Mouse (Mus musculus): ENCODE measurements at regions not wholly inside any gene's neighbourhood (a gene's known extent, or its start where the extent isn't known, plus 50 kb on each side); places are given as distances from the start of the nearest gene placed in this dataset.

- no peak for DNase-seq (ENCODE audit: low spot score)
These were observed 717.6 kb upstream of the Car8 start for GRCm38 (mm10) chr4:8956312-8957022.

- DNase-seq (ENCODE audit: low spot score), result no peak
These were observed 716.5 kb upstream of the Car8 start for GRCm38 (mm10) chr4:8955306-8955705.

GRCm38 (mm10) chr4:8954356-8954914, 715.6 kb upstream of the Car8 start:
- peak; percentile 34 for DNase-seq (ENCODE audit: low spot score)

- DNase-seq (ENCODE audit: low spot score), result no peak
These were observed 714.3 kb upstream of the Car8 start for GRCm38 (mm10) chr4:8953181-8953580.

GRCm38 (mm10) chr4:8949951-8950350, 711.1 kb upstream of the Car8 start:
- no peak for DNase-seq (ENCODE audit: low spot score)

GRCm38 (mm10) chr4:8949537-8949936, 710.7 kb upstream of the Car8 start:
- no peak for DNase-seq (ENCODE audit: low spot score)

GRCm38 (mm10) chr4:8945116-8945515, 706.3 kb upstream of the Car8 start:
- no peak for DNase-seq (ENCODE audit: low spot score)

- DNase-seq (ENCODE audit: low spot score), result no peak
These were observed 704.2 kb upstream of the Car8 start for GRCm38 (mm10) chr4:8943080-8943479.

GRCm38 (mm10) chr4:8938948-8939411, 700.1 kb upstream of the Car8 start:
- no peak for DNase-seq (ENCODE audit: low spot score)

GRCm38 (mm10) chr4:8935899-8936298, 697.1 kb upstream of the Car8 start:
- DNase-seq (ENCODE audit: low spot score), result no peak

- no peak for DNase-seq (ENCODE audit: low spot score)
These were observed 695.7 kb upstream of the Car8 start for GRCm38 (mm10) chr4:8934541-8934940.

GRCm38 (mm10) chr4:8929346-8929745, 690.5 kb upstream of the Car8 start:
- DNase-seq (ENCODE audit: low spot score), result no peak

GRCm38 (mm10) chr4:8928551-8929305, 689.9 kb upstream of the Car8 start:
- no peak for DNase-seq (ENCODE audit: low spot score)

- no peak for DNase-seq (ENCODE audit: low spot score)
These were observed 688.5 kb upstream of the Car8 start for GRCm38 (mm10) chr4:8927276-8927906.

GRCm38 (mm10) chr4:8926642-8927275, 687.9 kb upstream of the Car8 start:
- no peak for DNase-seq (ENCODE audit: low spot score)

GRCm38 (mm10) chr4:8922695-8923363, 684.0 kb upstream of the Car8 start:
- no peak for DNase-seq (ENCODE audit: low spot score)

GRCm38 (mm10) chr4:8921477-8922385, 682.9 kb upstream of the Car8 start:
- DNase-seq (ENCODE audit: low spot score), result no peak

- DNase-seq (ENCODE audit: low spot score), result no peak
These were observed 681.5 kb upstream of the Car8 start for GRCm38 (mm10) chr4:8920306-8920705.

GRCm38 (mm10) chr4:8919366-8919984, 680.6 kb upstream of the Car8 start:
- no peak for DNase-seq (ENCODE audit: low spot score)
